Mouse (Mus musculus) mesoderm, embryonic 11.5 days (tissue): ENCODE results near the gene Apobr.

Experiments used
- DNase-seq: peaks from one replicate; pipeline ENCODE4 v3.0.0-alpha.2; 2012; ENCODE audit warnings: low read depth, low spot score

The Apobr gene

GRCm38 (mm10) chr7:126598919-126599318 is 14.2 kb downstream of the Apobr start:
- DNase-seq, result no peak

- no peak for DNase-seq
These were observed 17.2 kb downstream of the Apobr start for GRCm38 (mm10) chr7:126601896-126602295.

- DNase-seq, result no peak
These were observed 17.9 kb downstream of the Apobr start for GRCm38 (mm10) chr7:126602650-126603049.

- DNase-seq, result no peak
These were observed 21.9 kb downstream of the Apobr start for GRCm38 (mm10) chr7:126606611-126607010.

GRCm38 (mm10) chr7:126607064-126607463 is 22.3 kb downstream of the Apobr start:
- no peak for DNase-seq

GRCm38 (mm10) chr7:126607796-126608195 is 23.1 kb downstream of the Apobr start:
- DNase-seq, result no peak

GRCm38 (mm10) chr7:126612736-126613135 is 28.0 kb downstream of the Apobr start:
- no peak for DNase-seq

- no peak for DNase-seq
These were observed 32.0 kb downstream of the Apobr start for GRCm38 (mm10) chr7:126616707-126617106.

GRCm38 (mm10) chr7:126619559-126620275 is 35.0 kb downstream of the Apobr start:
- DNase-seq, result no peak

- no peak for DNase-seq
These were observed 37.0 kb downstream of the Apobr start for GRCm38 (mm10) chr7:126621452-126622359.

- no peak for DNase-seq
These were observed 38.6 kb downstream of the Apobr start for GRCm38 (mm10) chr7:126623381-126623780.

- no peak for DNase-seq
These were observed 40.0 kb downstream of the Apobr start for GRCm38 (mm10) chr7:126624774-126625173.

- no peak for DNase-seq
These were observed 40.6 kb downstream of the Apobr start for GRCm38 (mm10) chr7:126625369-126625768.

GRCm38 (mm10) chr7:126625807-126626600 is 41.3 kb downstream of the Apobr start:
- DNase-seq, result no peak

- DNase-seq, result no peak
These were observed 43.4 kb downstream of the Apobr start for GRCm38 (mm10) chr7:126628111-126628510.

GRCm38 (mm10) chr7:126629915-126630314 is 45.2 kb downstream of the Apobr start:
- no peak for DNase-seq

- no peak for DNase-seq
These were observed 46.2 kb downstream of the Apobr start, which contains the start of gene Nupr1 for GRCm38 (mm10) chr7:126630824-126631518. Nupr1 (minus strand) TSS chr7:126630861.

- DNase-seq, result no peak
These were observed 47.7 kb downstream of the Apobr start for GRCm38 (mm10) chr7:126632478-126632877.

GRCm38 (mm10) chr7:126635375-126635774 is 50.6 kb downstream of the Apobr start:
- no peak for DNase-seq

GRCm38 (mm10) chr7:126636733-126637520 is 52.2 kb downstream of the Apobr start:
- DNase-seq, result peak; percentile 45
